Mouse (Mus musculus): Measurements from ENCODE around the gene Cfap57. TPM values are rescaled to one million over a fixed set of nuclear protein-coding genes. Genes with fewer than 3 reads are reported as not detected.

The Cfap57 gene
- total RNA-seq (2015; ENCODE audit: low replicate concordance) = 0.63 TPM in 1 of 2 replicates, not detected in the other
- total RNA-seq (2017; ENCODE audit: low replicate concordance) = 0.51 and 0.84 TPM in 2 replicates

- peak; percentile 97 for ATAC-seq (replicated peaks; ENCODE audit: low FRiP score, poor library complexity, severe bottlenecking)
Measured at GRCm38 (mm10) chr4:118620279-118620966, at the start of gene Cfap57, which contains the start of gene Ebna1bp2. Cfap57 (minus strand) TSS chr4:118620777. Ebna1bp2 (plus strand) TSS chr4:118620799.

- ATAC-seq (replicated peaks; ENCODE audit: low FRiP score, poor library complexity, severe bottlenecking) = no peak
Measured at GRCm38 (mm10) chr4:118658652-118659051, 38.1 kb upstream of the Cfap57 start, which contains the start of gene Olfr62. Olfr62 (plus strand) TSS chr4:118658952.

- ATAC-seq (replicated peaks; ENCODE audit: low FRiP score, poor library complexity, severe bottlenecking) = 0 out of 2 replicates have a peak, but pooled peaks have one; percentile 69
Measured at GRCm38 (mm10) chr4:118645234-118645633, 24.7 kb upstream of the Cfap57 start.

GRCm38 (mm10) chr4:118642346-118643190, 22.0 kb upstream of the Cfap57 start:
- no peak for ATAC-seq (replicated peaks; ENCODE audit: low FRiP score, poor library complexity, severe bottlenecking)

GRCm38 (mm10) chr4:118630261-118630660, 9.7 kb upstream of the Cfap57 start:
- no peak for ATAC-seq (replicated peaks; ENCODE audit: low FRiP score, poor library complexity, severe bottlenecking)

GRCm38 (mm10) chr4:118621781-118622180, 1.2 kb upstream of the Cfap57 start:
- no peak for ATAC-seq (replicated peaks; ENCODE audit: low FRiP score, poor library complexity, severe bottlenecking)

GRCm38 (mm10) chr4:118620967-118621320, 367 bp upstream of the Cfap57 start:
- no peak; the same call in 1 of the 2 replicates for ATAC-seq (replicated peaks; ENCODE audit: low FRiP score, poor library complexity, severe bottlenecking)

- ATAC-seq (replicated peaks; ENCODE audit: low FRiP score, poor library complexity, severe bottlenecking) = no peak
Measured at GRCm38 (mm10) chr4:118615412-118615811, 5.2 kb downstream of the Cfap57 start.

- peak; percentile 54; the same call in 1 of the 2 replicates for ATAC-seq (replicated peaks; ENCODE audit: low FRiP score, poor library complexity, severe bottlenecking)
Measured at GRCm38 (mm10) chr4:118612619-118613018, 8.0 kb downstream of the Cfap57 start.

- ATAC-seq (replicated peaks; ENCODE audit: low FRiP score, poor library complexity, severe bottlenecking) = no peak
Measured at GRCm38 (mm10) chr4:118609836-118610235, 10.7 kb downstream of the Cfap57 start.

GRCm38 (mm10) chr4:118604065-118604464, 16.5 kb downstream of the Cfap57 start:
- ATAC-seq (replicated peaks; ENCODE audit: low FRiP score, poor library complexity, severe bottlenecking) = no peak

- no peak for ATAC-seq (replicated peaks; ENCODE audit: low FRiP score, poor library complexity, severe bottlenecking)
Measured at GRCm38 (mm10) chr4:118589733-118590130, 30.8 kb downstream of the Cfap57 start.

- no peak for ATAC-seq (replicated peaks; ENCODE audit: low FRiP score, poor library complexity, severe bottlenecking)
Measured at GRCm38 (mm10) chr4:118589053-118589732, 31.4 kb downstream of the Cfap57 start.

GRCm38 (mm10) chr4:118582629-118583028, 37.9 kb downstream of the Cfap57 start:
- ATAC-seq (replicated peaks; ENCODE audit: low FRiP score, poor library complexity, severe bottlenecking) = no peak

- ATAC-seq (replicated peaks; ENCODE audit: low FRiP score, poor library complexity, severe bottlenecking) = no peak
Measured at GRCm38 (mm10) chr4:118581508-118581907, 39.1 kb downstream of the Cfap57 start.

GRCm38 (mm10) chr4:118579313-118579712, 41.3 kb downstream of the Cfap57 start:
- no peak for ATAC-seq (replicated peaks; ENCODE audit: low FRiP score, poor library complexity, severe bottlenecking)

- ATAC-seq (replicated peaks; ENCODE audit: low FRiP score, poor library complexity, severe bottlenecking) = peak; percentile 84
Measured at GRCm38 (mm10) chr4:118576097-118576496, 44.5 kb downstream of the Cfap57 start.

- no peak for ATAC-seq (replicated peaks; ENCODE audit: low FRiP score, poor library complexity, severe bottlenecking)
Measured at GRCm38 (mm10) chr4:118571441-118571840, 49.1 kb downstream of the Cfap57 start.

- ATAC-seq (replicated peaks; ENCODE audit: low FRiP score, poor library complexity, severe bottlenecking) = no peak
Measured at GRCm38 (mm10) chr4:118569320-118569719, 51.3 kb downstream of the Cfap57 start.

- ATAC-seq (replicated peaks; ENCODE audit: low FRiP score, poor library complexity, severe bottlenecking) = peak; percentile 90
Measured at GRCm38 (mm10) chr4:118568709-118569108, 51.9 kb downstream of the Cfap57 start.
